Mouse (Mus musculus) stomach, postnatal 0 days (tissue): ENCODE measurements around the gene Fam151b.

Source experiments
- CTCF ChIP-seq: IDR thresholded peaks from 2 replicates; pipeline ENCODE4 v1.5.1; 2016; ENCODE audit warnings: antibody characterized with exemption, low read depth, mild to moderate bottlenecking, moderate library complexity
- EP300 ChIP-seq: optimal IDR thresholded peaks from 2 replicates; pipeline ENCODE3; 2016; ENCODE audit warnings: antibody characterized with exemption

- TF ChIP-seq EP300 (no peak), CTCF (no peak)
Measured at GRCm38 (mm10) chr13:92490817-92491216, 7.0 kb upstream of the Fam151b start.
